Mouse (Mus musculus) kidney, adult 18-20 months (tissue): Measurements from ENCODE around the gene Gm49601.

Experiments used
- DNase-seq: peaks from one replicate; pipeline ENCODE4 v3.0.0; 2021

The Gm49601 gene

GRCm38 (mm10) chr16:18629390-18630231 is 3.4 kb upstream of the Gm49601 start, which contains the start of gene Sept5:
Gene Sept5, minus strand, starts transcription at chr16:18629954.
- DNase-seq, result peak; percentile 51

DNA sequence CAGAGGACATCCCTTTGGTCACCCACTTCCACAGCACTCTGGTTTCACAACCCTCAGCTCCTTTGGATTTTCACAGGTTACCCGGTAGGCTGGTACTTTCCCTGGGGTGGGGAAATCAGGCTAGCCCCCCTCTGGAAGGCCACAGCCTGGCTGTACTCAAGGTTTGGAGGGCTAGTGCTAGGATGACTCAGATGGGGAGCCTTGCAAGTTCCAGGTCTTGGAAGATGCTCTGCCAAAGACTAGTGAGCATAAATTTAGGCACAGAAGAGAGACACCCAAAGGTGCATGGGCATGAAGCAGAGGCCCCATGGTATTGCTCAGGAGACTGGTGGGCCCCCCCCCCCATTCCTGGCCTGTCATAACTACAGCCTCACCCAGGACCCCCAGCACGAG is 2.7 kb upstream of the Gm49601 start:
- no peak for DNase-seq

- no peak for DNase-seq
These were observed 2.1 kb upstream of the Gm49601 start for GRCm38 (mm10) chr16:18628206-18628947.

GRCm38 (mm10) chr16:18627163-18627562 is 936 bp upstream of the Gm49601 start:
- no peak for DNase-seq

DNA sequence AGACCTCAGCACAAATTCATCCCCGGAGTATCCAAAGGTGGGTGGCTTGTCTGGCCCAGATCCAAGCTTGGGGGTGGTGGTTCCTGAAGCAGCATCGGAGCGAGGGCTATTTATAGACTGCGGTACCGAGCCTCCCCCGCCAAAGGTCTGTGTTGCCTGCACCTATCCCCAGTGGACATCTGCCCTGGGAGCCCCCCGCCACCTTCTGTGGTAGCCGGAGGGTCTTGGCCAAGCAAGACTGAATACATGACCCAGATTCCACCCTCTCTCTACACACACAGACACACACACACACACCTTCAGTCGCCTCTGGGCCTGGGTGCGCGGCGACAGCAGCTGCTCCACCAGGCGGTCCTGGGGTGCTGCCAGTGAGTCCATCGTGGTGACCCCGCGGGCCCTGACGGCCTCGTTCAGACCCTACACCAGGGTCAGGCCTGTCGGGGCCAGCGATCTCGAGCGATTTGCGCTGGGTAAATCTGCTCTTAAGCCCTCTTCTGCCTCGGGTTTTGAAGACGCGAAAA is 376 bp downstream of the Gm49601 start:
- DNase-seq, result no peak

- no peak for DNase-seq
These were observed 1.1 kb downstream of the Gm49601 start for GRCm38 (mm10) chr16:18625097-18625496.

GRCm38 (mm10) chr16:18624641-18625040 is 1.6 kb downstream of the Gm49601 start:
- no peak for DNase-seq

GRCm38 (mm10) chr16:18623751-18624540 is 2.3 kb downstream of the Gm49601 start:
- DNase-seq, result no peak

DNA sequence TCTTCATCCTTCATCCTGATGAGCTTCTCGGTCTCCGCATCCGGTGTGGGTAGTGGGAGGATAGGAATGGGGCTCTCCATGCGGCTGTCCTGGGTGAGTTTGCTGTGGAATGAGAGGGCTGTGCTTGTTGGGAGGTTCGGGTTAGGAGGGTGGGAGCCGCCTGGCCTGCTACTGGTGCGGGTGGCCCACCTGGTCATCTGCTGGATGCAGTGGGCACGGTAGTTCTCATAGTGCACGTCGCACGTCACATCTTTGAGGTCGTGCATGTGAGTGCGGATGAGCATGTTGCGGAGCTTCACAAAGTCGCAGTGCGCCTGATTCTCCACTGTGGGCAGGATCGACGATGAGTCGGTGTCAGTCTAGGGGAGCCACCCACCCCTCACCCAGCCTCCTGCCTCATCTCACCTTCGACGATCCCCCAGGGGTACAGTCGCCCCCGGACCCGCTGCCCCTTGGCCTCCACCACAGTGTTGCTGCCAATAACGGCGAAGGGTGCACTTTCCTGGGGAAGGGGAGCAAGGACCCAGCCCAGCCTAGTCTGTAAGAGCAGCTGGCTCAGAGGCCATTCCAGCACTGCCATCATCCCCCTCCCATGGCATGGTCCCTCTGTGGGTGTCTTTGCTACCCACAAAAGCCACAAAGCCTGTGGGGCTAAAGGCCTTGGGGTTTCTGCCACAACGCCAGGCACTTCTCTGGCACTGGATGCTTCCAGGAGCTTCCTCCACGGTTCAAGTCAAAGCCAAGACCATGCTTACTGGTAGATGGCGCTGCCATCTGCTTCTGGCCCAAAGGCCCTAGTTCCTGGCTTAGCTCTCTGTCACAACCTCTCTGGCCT is 3.1 kb downstream of the Gm49601 start:
- DNase-seq, result no peak

DNA sequence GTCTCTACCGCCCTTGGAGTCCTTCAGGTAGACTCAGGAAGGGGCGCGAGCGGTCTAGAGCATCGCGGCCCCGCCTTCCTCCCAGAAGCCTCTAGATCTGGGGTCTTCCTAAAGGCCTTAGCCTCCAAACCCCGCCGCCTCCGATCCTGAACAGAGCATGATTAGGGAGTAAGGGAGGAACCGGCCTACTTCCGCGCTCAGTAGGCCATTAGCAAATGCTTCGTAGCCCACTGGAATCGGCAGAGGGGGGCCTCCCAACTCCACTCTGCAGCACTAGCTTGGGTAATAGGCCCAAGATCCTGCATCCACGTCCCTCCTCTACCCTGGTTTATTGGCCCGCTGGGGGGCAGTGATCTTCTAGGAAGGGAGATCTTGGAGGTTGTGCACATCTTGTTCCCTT is 4.2 kb downstream of the Gm49601 start, which contains the start of gene Gp1bb:
TSS of gene Gp1bb (minus strand) at position 385 of the 400 bp plus-strand sequence.
- DNase-seq, result no peak

DNA sequence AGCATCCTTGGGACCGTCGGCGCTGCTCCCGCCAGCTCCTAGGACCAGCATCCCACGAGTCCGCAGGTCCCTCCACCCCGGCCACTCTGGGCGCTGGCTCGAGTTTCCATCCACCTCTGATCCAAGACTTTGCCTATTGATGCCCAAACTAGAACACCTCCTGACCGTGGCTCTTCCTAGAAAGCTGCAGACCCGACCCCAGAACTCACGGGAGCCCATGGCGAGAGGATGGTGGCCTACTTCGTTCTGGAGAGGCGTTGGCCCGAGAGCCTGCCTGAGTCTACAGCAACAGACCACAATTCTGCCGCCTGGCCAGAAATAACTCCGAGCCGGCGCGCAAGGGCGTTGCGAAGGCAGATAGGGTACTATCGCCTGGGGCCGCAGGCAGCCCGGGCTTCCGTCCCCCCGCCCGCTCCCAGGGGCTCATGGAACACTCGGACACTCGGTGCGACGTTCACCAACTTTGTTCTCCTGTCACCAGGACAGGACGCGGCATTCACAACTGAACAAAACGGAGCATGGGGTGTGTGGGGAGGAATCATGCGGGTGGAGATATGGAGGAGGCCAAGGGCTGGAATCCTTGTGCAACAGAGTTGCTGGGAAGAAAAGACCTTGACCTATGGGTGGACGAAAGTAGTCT is 4.7 kb downstream of the Gm49601 start:
- no peak for DNase-seq

GRCm38 (mm10) chr16:18620601-18621361 is 5.4 kb downstream of the Gm49601 start:
- peak; percentile 25 for DNase-seq

DNA sequence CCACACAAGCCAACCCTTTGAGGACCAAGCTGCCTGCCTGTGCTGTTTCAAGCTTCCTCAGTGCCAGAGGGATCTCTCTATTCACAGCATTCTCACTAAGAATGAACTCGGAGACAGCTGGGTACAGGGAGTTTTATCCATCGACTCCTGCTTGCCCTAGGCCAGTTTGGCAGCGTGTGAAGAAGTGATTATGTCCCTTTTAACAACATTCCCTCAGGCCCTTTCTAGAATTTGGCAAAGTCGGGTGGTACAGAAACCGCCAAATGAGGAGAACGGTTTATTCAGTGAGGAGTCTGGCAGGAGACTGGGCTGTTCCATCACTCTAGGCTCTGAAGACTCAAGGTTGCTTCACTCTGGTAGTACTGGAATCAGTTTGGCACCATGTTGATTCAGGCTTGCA is 6.0 kb downstream of the Gm49601 start:
- DNase-seq, result no peak

DNA sequence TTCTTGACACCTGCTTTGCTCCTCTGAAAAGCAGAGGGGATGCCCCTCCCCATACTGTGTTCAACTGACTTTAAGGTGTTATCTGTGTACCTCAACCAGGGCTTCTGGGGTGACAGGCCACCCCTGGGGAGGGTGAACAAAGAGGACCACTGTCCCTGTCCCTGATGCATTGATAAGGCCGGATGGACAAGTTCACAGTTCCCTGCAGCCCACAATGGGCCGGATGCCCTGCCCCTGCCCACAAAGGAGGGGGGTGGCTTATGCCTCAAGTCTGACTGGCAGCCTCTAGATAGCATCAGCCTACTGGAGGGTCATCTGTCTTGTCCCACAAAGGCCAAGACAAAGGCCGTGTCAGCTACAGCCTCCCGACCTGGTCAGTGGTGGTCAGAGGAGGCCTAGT is 7.1 kb downstream of the Gm49601 start:
- DNase-seq, result no peak

DNA sequence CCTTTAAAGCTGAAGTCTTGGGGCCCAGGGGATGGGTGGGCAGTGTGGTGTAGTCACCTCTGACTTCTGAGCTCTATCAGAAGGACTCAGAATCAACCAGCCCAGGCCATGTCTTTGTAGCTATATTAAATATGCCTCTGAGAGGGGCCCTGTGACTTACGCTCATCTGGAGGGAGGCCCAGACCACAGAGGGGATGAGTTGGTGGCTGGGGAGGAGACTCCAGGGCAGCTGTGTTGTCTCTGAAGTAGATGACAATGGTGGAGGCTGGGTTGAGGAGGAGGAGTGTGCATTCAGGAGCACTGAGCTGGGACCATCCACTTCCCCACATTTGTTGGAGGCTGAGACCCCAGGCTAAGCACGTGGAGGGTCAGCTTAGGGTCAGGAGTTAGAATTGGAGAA is 7.9 kb downstream of the Gm49601 start:
- DNase-seq, result no peak

GRCm38 (mm10) chr16:18617370-18618065 is 8.7 kb downstream of the Gm49601 start:
- DNase-seq, result peak; percentile 89

DNA sequence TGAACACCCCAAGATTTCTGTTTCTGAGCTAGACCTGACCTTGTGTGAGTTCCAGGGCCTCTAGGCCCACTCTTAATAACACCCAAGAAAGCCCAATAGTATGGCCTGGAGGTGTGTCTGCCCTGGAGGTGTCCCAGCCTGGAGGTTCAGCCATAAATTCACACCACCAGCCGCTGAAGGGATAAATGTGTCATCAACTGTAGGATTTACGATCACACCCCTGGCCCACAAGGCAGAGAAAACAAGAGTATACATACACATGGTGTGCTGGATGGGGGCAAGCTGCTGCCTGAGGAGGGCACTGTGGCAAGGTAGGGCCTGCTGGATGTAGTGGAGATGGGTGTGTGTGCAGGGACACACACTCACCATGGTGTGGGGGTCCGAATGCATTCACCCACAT is 12.9 kb downstream of the Gm49601 start:
- no peak for DNase-seq

- no peak for DNase-seq
These were observed 14.5 kb downstream of the Gm49601 start for GRCm38 (mm10) chr16:18611752-18612151.

GRCm38 (mm10) chr16:18609099-18609498 is 17.1 kb downstream of the Gm49601 start:
- DNase-seq, result no peak

DNA sequence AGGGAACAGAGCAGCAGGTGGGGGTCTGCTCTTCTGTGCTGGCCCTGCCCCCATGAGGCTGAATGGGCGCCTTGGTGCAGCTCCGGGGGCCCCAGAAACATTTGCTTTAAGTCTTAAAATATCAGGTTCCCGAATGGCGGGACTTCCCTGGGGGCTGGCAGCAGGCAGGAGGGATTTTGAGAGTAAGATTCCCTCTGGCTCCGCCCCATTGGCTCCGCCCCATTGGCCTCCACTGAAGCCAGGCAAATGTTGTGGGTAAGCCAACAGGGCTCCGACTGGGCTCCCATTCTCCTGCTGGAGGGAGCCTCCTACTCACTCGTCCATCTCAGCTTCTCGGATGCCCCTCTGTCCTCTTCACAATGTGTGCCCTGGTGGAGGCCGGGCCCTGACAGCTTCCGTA is 18.0 kb downstream of the Gm49601 start:
- DNase-seq, result no peak
